Mouse (Mus musculus): Measurements from ENCODE around the gene Fermt2.
A peak's percentile ranks its signal among the peaks of the same experiment; 100 is the strongest.

Fermt2 gene

DNA sequence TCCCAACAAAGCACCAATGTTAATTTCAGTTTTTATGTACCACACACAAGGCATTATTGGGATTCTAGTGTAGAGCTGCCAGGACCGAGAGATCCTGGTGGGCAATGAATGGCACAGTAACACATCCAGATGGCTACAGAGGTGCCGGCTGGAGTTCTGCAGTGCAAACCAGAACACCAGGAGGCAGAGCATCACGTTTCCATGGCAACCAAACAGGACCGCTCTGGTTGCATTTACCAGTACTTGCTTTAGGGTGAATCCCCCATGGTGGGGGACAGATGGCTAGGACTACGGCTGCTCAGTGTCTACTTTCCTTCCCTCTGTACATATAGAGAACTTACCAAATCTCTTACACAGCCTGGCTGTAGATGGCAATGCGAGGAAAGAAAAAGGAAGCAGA, 67.5 kb downstream of the Fermt2 start:
- no peak for DNase-seq

GRCm38 (mm10) chr14:45461945-45462344, 68.0 kb downstream of the Fermt2 start:
- DNase-seq, result no peak

DNA sequence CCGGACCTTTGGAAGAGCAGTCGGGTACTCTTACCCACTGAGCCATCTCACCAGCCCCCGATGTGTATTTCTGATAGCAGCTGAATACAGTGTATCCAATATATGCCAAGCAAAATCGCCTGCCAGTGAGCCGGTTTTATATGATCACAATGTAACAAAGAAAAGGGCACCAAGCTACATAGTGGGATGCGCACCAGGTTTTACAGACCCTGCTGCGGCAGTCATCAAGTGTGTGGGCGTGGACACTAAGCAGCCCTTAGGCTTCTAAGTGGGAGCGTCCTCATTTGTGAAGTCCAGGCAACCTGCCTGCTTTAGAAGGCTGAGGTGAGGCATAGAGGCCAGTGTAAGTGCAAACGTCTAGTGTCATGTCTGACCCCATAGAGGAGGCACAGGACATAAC, 69.4 kb downstream of the Fermt2 start:
- no peak for DNase-seq

GRCm38 (mm10) chr14:45459877-45460276, 70.0 kb downstream of the Fermt2 start:
- no peak for DNase-seq

- no peak for DNase-seq
These were observed 72.9 kb downstream of the Fermt2 start for GRCm38 (mm10) chr14:45457003-45457402.

- DNase-seq, result no peak
These were observed 73.4 kb downstream of the Fermt2 start for GRCm38 (mm10) chr14:45456502-45456846.

DNA sequence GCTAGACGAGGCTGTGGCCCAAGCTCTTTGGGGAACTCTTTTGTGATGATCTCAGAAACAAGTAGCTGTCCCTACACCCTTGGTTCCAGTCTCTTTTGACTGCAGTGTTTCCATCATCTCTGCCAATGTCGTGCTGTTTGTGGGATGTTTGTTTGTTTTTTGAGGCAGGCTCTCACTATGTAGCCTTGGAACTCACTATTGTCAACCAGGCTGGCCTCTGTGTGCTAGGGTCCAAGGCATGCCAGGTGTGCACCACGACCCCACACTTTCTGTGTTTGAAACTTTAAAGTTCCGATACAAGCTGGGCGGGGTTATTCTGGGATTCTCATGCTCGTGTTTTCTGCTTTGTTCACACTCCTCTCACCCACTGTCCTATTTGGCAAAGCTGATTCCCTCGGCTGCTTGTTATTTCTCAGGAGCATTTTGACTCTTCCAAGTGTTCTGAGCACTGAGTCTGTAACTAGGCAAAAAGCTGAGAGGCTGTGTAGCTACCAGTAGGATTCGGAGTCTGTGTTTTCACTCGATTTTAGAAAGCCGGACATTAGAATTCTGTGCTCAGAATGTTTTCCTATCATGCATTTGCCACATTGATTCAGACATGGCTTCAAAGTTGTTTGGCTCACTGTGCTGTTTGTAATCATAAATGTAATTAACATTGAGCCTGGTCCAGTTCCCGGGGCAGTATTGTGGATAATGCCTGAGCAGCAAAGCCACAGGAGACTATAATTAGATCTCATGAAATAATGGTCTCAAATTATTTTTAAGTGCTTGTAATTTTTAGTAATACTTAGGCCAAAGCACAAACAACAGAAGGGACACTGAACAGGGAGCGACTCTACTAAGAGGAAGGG, 74.0 kb downstream of the Fermt2 start:
- DNase-seq, result no peak

DNA sequence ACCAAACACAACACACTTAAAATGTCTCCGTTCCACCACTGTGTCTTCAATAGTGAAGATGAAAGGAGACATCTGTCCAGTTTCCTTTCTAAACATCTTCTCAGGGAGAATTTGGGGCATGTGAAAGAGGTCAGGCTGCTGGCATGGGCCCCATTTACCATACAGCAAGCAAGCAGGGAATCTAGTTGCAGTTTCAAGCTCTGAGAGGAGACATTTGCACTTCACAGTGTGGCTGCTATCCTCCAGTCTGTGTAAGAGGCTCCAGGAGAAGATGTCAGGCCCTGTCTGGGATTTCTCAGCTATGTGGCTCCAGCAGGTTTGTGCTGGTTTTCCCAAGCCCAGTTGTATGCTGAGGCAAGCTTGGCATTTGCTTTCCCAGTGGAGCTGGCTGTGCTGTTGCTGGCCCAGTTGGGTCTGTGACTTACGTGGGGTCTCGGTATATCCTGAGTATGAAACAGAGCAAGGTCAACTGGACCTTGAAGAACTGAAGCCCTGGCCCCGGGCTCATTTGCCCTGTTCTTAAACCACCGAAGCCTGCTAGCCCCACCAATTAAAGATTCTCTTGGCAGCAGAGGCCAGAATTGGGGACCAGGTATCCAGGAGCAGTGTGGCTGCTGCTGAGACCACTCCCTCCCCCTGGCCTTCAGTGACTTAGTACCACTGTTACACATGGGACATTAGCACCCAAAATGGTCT, 76.2 kb downstream of the Fermt2 start:
- no peak for DNase-seq

DNA sequence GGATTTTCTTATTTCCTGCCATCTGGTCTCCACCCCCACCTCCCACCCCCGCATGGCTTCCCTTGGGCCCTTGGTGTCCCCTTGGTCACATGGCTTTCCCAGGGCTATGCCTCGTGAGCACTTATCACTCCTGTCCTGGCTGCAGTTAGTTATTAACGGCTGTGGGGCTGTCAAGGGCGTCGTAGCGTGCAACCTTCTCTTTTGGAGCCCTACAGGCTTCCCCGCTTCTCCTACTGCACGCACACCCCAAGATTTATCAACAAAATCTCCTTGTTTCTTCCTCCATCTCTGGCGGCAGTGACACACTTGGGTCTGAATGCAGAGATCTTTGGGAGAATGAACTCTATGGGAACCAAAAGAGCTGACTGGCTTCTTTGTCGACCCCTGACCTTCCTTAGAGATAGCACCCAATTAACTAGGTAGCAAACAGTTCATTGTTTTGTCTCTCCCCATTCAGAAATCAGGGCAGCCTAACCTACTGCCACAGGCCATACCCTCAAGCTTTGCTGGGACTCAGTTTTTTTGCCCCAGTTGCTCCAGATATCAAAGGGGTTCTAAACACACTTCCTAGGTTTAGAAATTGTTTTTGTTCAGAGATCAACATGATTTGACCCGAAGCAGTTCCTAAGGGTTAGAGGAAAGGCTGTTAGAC, 76.9 kb downstream of the Fermt2 start:
- peak; percentile 30 for DNase-seq

DNA sequence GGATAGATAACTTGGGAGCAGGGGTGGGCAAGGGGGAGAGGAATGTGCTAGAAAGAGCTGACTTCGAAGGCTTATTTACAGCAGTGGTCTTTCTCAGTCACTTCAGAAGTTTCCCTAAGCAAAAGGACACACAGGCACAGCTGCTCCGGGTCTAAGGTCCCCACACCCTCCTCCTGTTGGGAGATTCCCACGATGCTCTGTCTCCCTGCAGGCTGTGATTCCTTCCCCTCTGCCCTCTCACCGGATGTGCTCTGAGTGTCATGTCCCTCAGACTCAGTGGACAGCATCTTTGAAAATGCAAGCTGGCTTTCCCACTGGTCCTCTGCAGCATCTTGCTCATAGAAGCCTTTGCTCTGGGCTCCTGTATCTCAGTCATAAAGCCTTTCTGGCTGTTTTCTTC, 77.8 kb downstream of the Fermt2 start:
- DNase-seq, result no peak

DNA sequence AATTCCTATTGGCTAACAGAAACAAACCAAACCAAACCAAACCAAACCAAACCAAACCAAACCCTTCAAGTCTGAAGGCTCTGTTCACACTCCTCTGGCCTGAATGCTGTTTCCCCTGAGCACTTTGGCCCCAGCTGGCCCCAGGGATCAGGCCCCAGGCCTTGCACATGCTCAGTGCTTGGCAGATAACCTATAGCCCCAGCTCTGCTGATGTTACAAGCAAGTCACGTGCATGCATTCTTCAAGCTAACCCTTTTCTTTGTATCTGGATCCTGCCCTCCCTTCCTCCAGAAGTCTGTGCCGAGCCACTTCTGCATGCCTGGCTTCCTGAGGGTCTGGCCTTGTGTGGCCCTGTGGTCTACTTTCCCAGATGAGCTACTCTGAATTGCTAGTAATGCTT, 78.8 kb downstream of the Fermt2 start:
- DNase-seq, result no peak

- DNase-seq, result no peak
These were observed 83.1 kb downstream of the Fermt2 start for GRCm38 (mm10) chr14:45446777-45447176.

GRCm38 (mm10) chr14:45445445-45445844, 84.5 kb downstream of the Fermt2 start:
- DNase-seq, result no peak

GRCm38 (mm10) chr14:45444870-45445269, 85.0 kb downstream of the Fermt2 start:
- DNase-seq, result no peak

- no peak for DNase-seq
These were observed 86.9 kb downstream of the Fermt2 start for GRCm38 (mm10) chr14:45442781-45443560.

GRCm38 (mm10) chr14:45441291-45441690, 88.6 kb downstream of the Fermt2 start:
- no peak for DNase-seq

- no peak for DNase-seq
These were observed 90.5 kb downstream of the Fermt2 start for GRCm38 (mm10) chr14:45439387-45439786.

- DNase-seq, result no peak
These were observed 91.0 kb downstream of the Fermt2 start for GRCm38 (mm10) chr14:45438931-45439275.

DNA sequence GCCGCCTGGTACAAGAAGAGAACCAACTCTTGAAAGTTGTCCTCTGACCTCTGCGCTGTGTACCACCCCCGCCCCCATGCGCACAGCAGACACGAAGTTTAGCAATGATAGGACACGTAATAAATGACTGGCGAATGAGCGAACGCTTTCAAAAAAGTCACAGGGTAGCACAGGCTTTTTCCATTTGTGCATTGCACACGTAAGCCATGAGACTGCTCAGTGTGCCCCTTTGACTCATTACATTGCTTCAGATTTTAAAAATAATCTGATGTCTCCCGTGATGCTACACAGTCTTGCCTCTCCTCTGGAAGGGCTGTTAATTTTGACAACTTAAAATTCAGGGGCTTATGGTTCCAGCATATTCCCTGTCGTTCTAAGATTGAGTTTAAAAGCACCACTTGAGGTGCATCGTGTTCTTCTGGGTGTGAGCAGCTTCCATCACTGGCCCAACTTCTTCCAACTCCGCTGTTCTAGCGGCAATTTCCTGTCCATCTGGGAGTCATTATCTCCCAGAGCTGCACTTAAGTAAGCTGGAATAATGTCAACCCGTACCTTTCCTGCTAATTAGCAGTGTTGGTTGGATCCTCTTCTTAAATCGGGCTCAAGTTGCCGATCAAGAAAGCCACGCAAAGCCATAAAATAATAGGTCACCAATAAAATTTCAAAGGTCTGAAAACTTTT, 91.5 kb downstream of the Fermt2 start:
- DNase-seq, result no peak

DNA sequence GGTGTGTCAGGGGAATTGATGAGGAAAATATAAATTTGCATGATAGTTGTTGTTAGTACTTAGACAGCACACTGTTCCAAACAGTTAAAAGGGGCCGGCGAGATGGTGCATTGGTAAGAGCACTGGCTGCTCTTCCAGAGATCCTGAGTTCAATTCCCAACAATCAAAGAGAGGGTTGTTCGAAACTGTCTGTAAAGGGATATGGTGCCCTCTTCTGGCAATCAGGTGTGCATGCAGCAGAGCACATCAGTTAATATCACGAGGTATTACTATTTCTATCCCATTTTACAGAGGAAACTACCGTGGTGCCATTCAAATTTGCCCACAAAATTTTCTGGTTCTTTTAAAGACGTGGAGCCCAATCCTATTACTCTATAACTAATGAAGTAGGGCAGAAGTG, 95.7 kb downstream of the Fermt2 start:
- no peak for DNase-seq

DNA sequence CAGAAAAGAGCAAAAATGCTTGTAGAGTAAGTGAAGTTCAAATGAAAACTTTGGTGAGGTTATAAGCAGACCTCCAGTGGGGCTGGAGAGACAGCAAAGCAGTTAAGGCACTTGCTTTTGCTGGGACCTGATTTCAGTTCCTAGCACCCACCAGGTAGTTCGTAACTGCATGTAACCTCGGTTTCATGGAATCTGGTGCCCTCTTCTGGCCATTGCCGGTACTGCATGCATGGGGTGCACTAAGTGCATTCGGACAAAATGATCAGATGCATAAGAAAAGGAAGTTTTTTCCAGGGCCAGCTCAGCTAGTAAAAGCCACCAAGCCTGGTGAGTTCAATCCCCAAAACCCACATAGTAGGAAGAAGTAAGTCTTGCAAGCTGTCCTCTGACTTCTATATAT, 97.9 kb downstream of the Fermt2 start:
- no peak for DNase-seq

GRCm38 (mm10) chr14:45430066-45430842, 99.7 kb downstream of the Fermt2 start:
- no peak for DNase-seq

Measured in cerebellum, adult 8-10 months (tissue).